Mouse (Mus musculus) cerebellum, adult 2 months (tissue): Measurements from ENCODE around the gene 2310003L06Rik.

Experiments used
- CTCF ChIP-seq: fragments of 200-500 bp; IDR thresholded peaks from 2 replicates; pipeline ENCODE4 v1.5.1; 2011; ENCODE audit warnings: low read depth, mild to moderate bottlenecking, control low read depth, low read length, moderate library complexity, borderline replicate concordance; ENCODE audit not compliant: insufficient read depth
- POLR2A ChIP-seq: fragments of 200-500 bp; IDR thresholded peaks from 2 replicates; pipeline ENCODE4 v1.6.1; 2011; ENCODE audit warnings: low read length, control low read depth, borderline replicate concordance; ENCODE audit not compliant: insufficient read depth

GRCm38 (mm10) chr5:87942515-87942914 is 26.7 kb upstream of the 2310003L06Rik start:
- no peak for TF ChIP-seq CTCF
- no peak for TF ChIP-seq POLR2A
